In the genomic region with DNA sequence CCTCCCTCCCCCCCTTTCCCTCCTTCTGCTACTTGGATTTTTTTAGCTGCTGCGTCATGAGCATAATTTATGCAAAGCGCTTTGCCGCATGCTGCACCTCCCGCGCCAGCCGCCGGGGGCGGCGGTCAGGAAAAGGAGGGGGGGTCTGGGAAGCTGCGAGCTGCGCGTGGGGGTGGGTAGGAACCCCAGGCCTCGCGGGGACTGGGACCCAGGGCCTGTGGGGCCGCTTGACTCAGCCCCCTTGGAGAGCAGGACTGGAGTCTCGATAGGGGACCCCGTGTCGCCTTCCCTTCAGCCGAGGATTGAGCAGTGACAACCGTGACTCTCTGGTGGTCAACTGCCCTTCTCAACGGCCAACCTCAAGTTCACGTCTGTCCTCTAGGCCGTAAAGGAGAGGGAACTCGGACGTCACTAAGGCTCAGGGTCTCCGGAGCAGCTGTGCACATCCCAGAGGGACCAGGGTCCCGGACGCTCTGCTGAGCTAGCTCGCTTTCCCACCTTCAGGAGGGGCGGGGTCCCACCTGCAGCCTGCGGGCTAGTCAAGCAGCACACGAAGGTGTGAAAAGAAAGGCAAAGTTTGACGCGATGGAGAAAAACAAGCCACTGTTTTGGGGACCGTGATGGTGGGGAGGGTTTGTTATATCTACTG, we compare ENCODE assay signal across 8 mouse cellular contexts. TPM values are rescaled to one million over a fixed set of nuclear protein-coding genes. Genes with fewer than 3 reads are reported as not detected.
DNase-seq lines count a peak whose midpoint lies in the region; ATAC-seq and TF ChIP-seq lines count a peak whose summit lies in the region.

No protein-coding gene starts in this region.

- peak overlapping the region; percentile 87 for H3K9ac ChIP-seq in hindbrain, embryonic 15.5 days

- intact Hi-C loops in left cerebral cortex, adult 2 months (cut with DNase I) = no loop called here

- peak overlapping the region; percentile 74 for H3K4me2 ChIP-seq in hindbrain, embryonic 15.5 days

- H3K27ac ChIP-seq in hindbrain, embryonic 15.5 days (replicated peaks) = peak overlapping the region; percentile 84
- peak overlapping the region; percentile 92 for H3K27ac ChIP-seq in left cerebral cortex, adult 2 months

- WGBS in hindbrain, embryonic 15.5 days = 1% methylated on average over 35 of the region's 35 CpGs

- no peaks in the 10 kb centered on the region for H3K9me3 ChIP-seq in hindbrain, embryonic 15.5 days

- peak; percentile 62 for TF ChIP-seq CTCF in left cerebral cortex, adult 2 months (IDR thresholded peaks at IDR 0.05)

- peaks cover 21% of the 10 kb centered on the region for H3K4me1 ChIP-seq in hindbrain, embryonic 15.5 days (replicated peaks)

- H3K36me3 ChIP-seq in hindbrain, embryonic 15.5 days = no peaks in the 10 kb centered on the region

- H3K4me3 ChIP-seq in hindbrain, embryonic 15.5 days = peak overlapping the region; percentile 80
- H3K4me3 ChIP-seq in left cerebral cortex, adult 2 months = peak overlapping the region; percentile 90

- H3K27me3 ChIP-seq in hindbrain, embryonic 15.5 days = 0 out of 2 replicates have a peak, but pooled peaks cover 3% of the 10 kb centered on the region

- peak; percentile 72 for ATAC-seq in hindbrain, embryonic 15.5 days (ENCODE audit: low FRiP score, low read depth)
- ATAC-seq in megakaryocyte, adult 5-6 weeks (ENCODE audit: poor library complexity, severe bottlenecking) = peak; percentile 67

- peak; percentile 95 for DNase-seq in MN1 (ENCODE audit: low spot score)
- DNase-seq in cerebellum, adult 9-11 months = peak; percentile 81
- DNase-seq in frontal cortex, postnatal 36 days (ENCODE audit: low spot score in 2 of 2) = peak; percentile 62 to 70
- peak; percentile 71 to 73 for DNase-seq in left cerebral cortex, adult 2 months (ENCODE audit: extremely low spot score in 1 of 2, low spot score in 2 of 2)
- DNase-seq in right cerebral cortex, adult 18-20 months = peak; percentile 81
- DNase-seq in urinary bladder, adult 2 months (ENCODE audit: low spot score) = peak; percentile 56

RNA-seq across cellular contexts. Expression of gene Pou6f1, which starts 0.4 kb away (rescaled TPM):
- 35.0 and 38.1 TPM in 2 replicates for polyA plus RNA-seq in hindbrain, embryonic 15.5 days (2015; fragmentation: Nextera tagmentation; extraction: Ambion mirVana)
- total RNA-seq in left cerebral cortex, adult 2 months (2021) = 100 to 1,000 TPM; 139 to 144 TPM
- total RNA-seq in megakaryocyte, adult 5-6 weeks (2015) = 1.0 and 1.1 TPM in 2 replicates
- total RNA-seq in megakaryocyte, adult 5-6 weeks (2017) = 0.37 and 0.73 TPM in 2 replicates
- polyA plus RNA-seq in urinary bladder, adult 2 months (2012; rRNA removed) = 14.4 and 23.0 TPM in 2 replicates

RNA-seq across cellular contexts. Expression of gene Dazap2, which starts 15.0 kb away (rescaled TPM):
- polyA plus RNA-seq in hindbrain, embryonic 15.5 days (2015; fragmentation: Nextera tagmentation; extraction: Ambion mirVana) = 125 and 130 TPM in 2 replicates
- 100 to 1,000 TPM; 108 to 109 TPM for total RNA-seq in left cerebral cortex, adult 2 months (2021)
- total RNA-seq in megakaryocyte, adult 5-6 weeks (2015) = 576 and 578 TPM in 2 replicates
- total RNA-seq in megakaryocyte, adult 5-6 weeks (2017) = 242 and 284 TPM in 2 replicates
- 255 and 281 TPM in 2 replicates for polyA plus RNA-seq in urinary bladder, adult 2 months (2012; rRNA removed)

RNA-seq across cellular contexts. Expression of gene Smagp, which starts 36.6 kb away (rescaled TPM):
- polyA plus RNA-seq in hindbrain, embryonic 15.5 days (2015; fragmentation: Nextera tagmentation; extraction: Ambion mirVana) = 4.0 and 5.0 TPM in 2 replicates
- total RNA-seq in left cerebral cortex, adult 2 months (2021) = 1 to 10 TPM; 1.6 to 2.9 TPM
- 1.1 and 3.2 TPM in 2 replicates for total RNA-seq in megakaryocyte, adult 5-6 weeks (2015)
- 0.51 and 4.5 TPM in 2 replicates for total RNA-seq in megakaryocyte, adult 5-6 weeks (2017)
- polyA plus RNA-seq in urinary bladder, adult 2 months (2012; rRNA removed) = 65.7 and 67.6 TPM in 2 replicates

RNA-seq across cellular contexts. Expression of gene Tfcp2, which starts 48.4 kb away (rescaled TPM):
- 34.2 and 35.9 TPM in 2 replicates for polyA plus RNA-seq in hindbrain, embryonic 15.5 days (2015; fragmentation: Nextera tagmentation; extraction: Ambion mirVana)
- total RNA-seq in left cerebral cortex, adult 2 months (2021) = 10 to 100 TPM; 26.8 to 27.9 TPM
- 1.2 and 2.0 TPM in 2 replicates for total RNA-seq in megakaryocyte, adult 5-6 weeks (2015)
- total RNA-seq in megakaryocyte, adult 5-6 weeks (2017) = 3.8 and 4.0 TPM in 2 replicates
- polyA plus RNA-seq in urinary bladder, adult 2 months (2012; rRNA removed) = 14.4 and 15.4 TPM in 2 replicates

Comparison
In these comparisons a context has a peak if more than half of its experiments do, and no peak if none do; other contexts are left out.
1. Peak in every context shown above with its lines: DNase-seq, ATAC-seq, H3K4me3 ChIP-seq and H3K27ac ChIP-seq.
2. RNA of gene Pou6f1, which starts 0.4 kb away (total RNA-seq): 139 to 144 TPM in left cerebral cortex, adult 2 months; 0.37 to 1.1 TPM in megakaryocyte, adult 5-6 weeks; every median in the first group is over 10 times any median in the second.